Mouse (Mus musculus): ENCODE data around the gene Tcte2. TPM values are rescaled to one million over a fixed set of nuclear protein-coding genes. Genes with fewer than 3 reads are reported as not detected.

The Tcte2 gene
- total and polyA plus RNA-seq, 3 experiments = 0.17 TPM; not detected in 2

GRCm38 (mm10) chr17:13735803-13736282 is 25.8 kb downstream of the Tcte2 start:
- TF ChIP-seq MAZ (IDR thresholded peaks at IDR 0.05; ENCODE audit: low read depth, low read length) (no peak), RCOR1 (conservative IDR thresholded peaks at IDR 0.05; ENCODE audit: low read depth, low read length) (no peak), MXI1 (IDR thresholded peaks at IDR 0.05; ENCODE audit: low read depth, low read length) (no peak), USF2 (conservative IDR thresholded peaks at IDR 0.05; ENCODE audit: low read depth, low read length) (no peak), PAX5 (IDR thresholded peaks at IDR 0.05; ENCODE audit: low read length) (no peak), TCF12 (IDR thresholded peaks at IDR 0.05; ENCODE audit: low read depth, low read length) (no peak), IRF4 (IDR thresholded peaks at IDR 0.05; ENCODE audit: low read depth, low read length) (no peak), CHD2 (IDR thresholded peaks at IDR 0.05; ENCODE audit: low read length) (no peak), MYC (IDR thresholded peaks at IDR 0.05; ENCODE audit: low read depth, low read length) (no peak), ZKSCAN1 (IDR thresholded peaks at IDR 0.05; ENCODE audit: borderline replicate concordance, low read depth, low read length) (no peak)
- H3K9me3 ChIP-seq (replicated peaks; ENCODE audit: low read length) = no peaks in the 10 kb centered on the region
- H3K27me3 ChIP-seq (replicated peaks) = no peaks in the 10 kb centered on the region
- no peak for DNase-seq (ENCODE audit: extremely low read depth)
- in situ Hi-C loops (cut with MboI; ENCODE audit: low pct_ligation_motif_present, low pct_unique_long_range_greater_than_20kb, low sequenced_read_pairs) (no loop called here), dilution Hi-C loops (cut with MboI; ENCODE audit: extremely low pct_ligation_motif_present, extremely low pct_unique_long_range_greater_than_20kb, low sequenced_read_pairs) (no loop called here)
- no peak overlapping the region for H3K4me3 ChIP-seq (replicated peaks in 1 of 3; ENCODE audit: low read depth in 2 of 3, low read length in 2 of 3, poor library complexity in 1 of 3)
- H3K9ac ChIP-seq (ENCODE audit: insufficient read depth, low read depth) = no peak overlapping the region
- peaks cover 0 to 34% of the 10 kb centered on the region in 2 experiments; a peak in 3 of 4 replicates for H3K4me1 ChIP-seq (ENCODE audit: control insufficient read depth in 1 of 2, insufficient read depth in 2 of 2)
- H3K79me2 ChIP-seq (replicated peaks; ENCODE audit: control insufficient read depth, extremely low read depth, insufficient read depth, poor library complexity, severe bottlenecking) = no peaks in the 10 kb centered on the region
- H3K4me2 ChIP-seq (ENCODE audit: insufficient read depth, low read depth, poor library complexity, severe bottlenecking) = no peak overlapping the region
- H3K27ac ChIP-seq (ENCODE audit: insufficient read depth, low read depth) = no peak overlapping the region
- no peaks in the 10 kb centered on the region for H3K36me3 ChIP-seq (replicated peaks in 1 of 2; ENCODE audit: control insufficient read depth in 1 of 2, insufficient read depth in 1 of 2, low read length in 1 of 2)

- no peak overlapping the region for H3K4me2 ChIP-seq (ENCODE audit: insufficient read depth, low read depth, poor library complexity, severe bottlenecking)
- H3K27me3 ChIP-seq (replicated peaks) = no peaks in the 10 kb centered on the region
- no peak overlapping the region for H3K4me3 ChIP-seq (replicated peaks in 1 of 3; ENCODE audit: low read depth in 2 of 3, low read length in 2 of 3, poor library complexity in 1 of 3)
- no peaks in the 10 kb centered on the region for H3K79me2 ChIP-seq (replicated peaks; ENCODE audit: control insufficient read depth, extremely low read depth, insufficient read depth, poor library complexity, severe bottlenecking)
- dilution Hi-C loops (cut with MboI; ENCODE audit: extremely low pct_ligation_motif_present, extremely low pct_unique_long_range_greater_than_20kb, low sequenced_read_pairs) = no loop called here
- H3K36me3 ChIP-seq (replicated peaks in 1 of 2; ENCODE audit: control insufficient read depth in 1 of 2, insufficient read depth in 1 of 2, low read length in 1 of 2) = no peaks in the 10 kb centered on the region
- H3K27ac ChIP-seq (ENCODE audit: insufficient read depth, low read depth) = no peak overlapping the region
- no peak for DNase-seq (ENCODE audit: extremely low read depth)
- peaks cover 0 to 30% of the 10 kb centered on the region in 2 experiments; a peak in 3 of 4 replicates for H3K4me1 ChIP-seq (ENCODE audit: control insufficient read depth in 1 of 2, insufficient read depth in 2 of 2)
- H3K9me3 ChIP-seq (replicated peaks; ENCODE audit: low read length) = no peaks in the 10 kb centered on the region
- no peak for TF ChIP-seq RAD21 (IDR thresholded peaks at IDR 0.05; ENCODE audit: low read depth, low read length)
- no peak for TF ChIP-seq CTCF (conservative IDR thresholded peaks at IDR 0.05 in 1 of 2, IDR thresholded peaks at IDR 0.05 in 1 of 2; ENCODE audit: low read depth in 2 of 2, low read length in 2 of 2)
- no peak for TF ChIP-seq ZNF384 (IDR thresholded peaks at IDR 0.05; ENCODE audit: low read depth, low read length)
- H3K9ac ChIP-seq (ENCODE audit: insufficient read depth, low read depth) = no peak overlapping the region
- in situ Hi-C loops (cut with MboI; ENCODE audit: low pct_ligation_motif_present, low pct_unique_long_range_greater_than_20kb, low sequenced_read_pairs) = no loop called here
Observed at GRCm38 (mm10) chr17:13735057-13735456, 26.6 kb downstream of the Tcte2 start.

- Histone ChIP-seq H3K4me3 (replicated peaks in 1 of 3; ENCODE audit: low read depth in 2 of 3, low read length in 2 of 3, poor library complexity in 1 of 3) (no peak overlapping the region), H3K9me3 (replicated peaks; ENCODE audit: low read length) (no peaks in the 10 kb centered on the region), H3K27me3 (replicated peaks) (no peaks in the 10 kb centered on the region), H3K9ac (ENCODE audit: insufficient read depth, low read depth) (no peak overlapping the region), H3K79me2 (replicated peaks; ENCODE audit: control insufficient read depth, extremely low read depth, insufficient read depth, poor library complexity, severe bottlenecking) (no peaks in the 10 kb centered on the region), H3K27ac (ENCODE audit: insufficient read depth, low read depth) (no peak overlapping the region), H3K36me3 (replicated peaks in 1 of 2; ENCODE audit: control insufficient read depth in 1 of 2, insufficient read depth in 1 of 2, low read length in 1 of 2) (no peaks in the 10 kb centered on the region), H3K4me1 (ENCODE audit: control insufficient read depth in 1 of 2, insufficient read depth in 2 of 2) (peaks cover 0 to 26% of the 10 kb centered on the region in 2 experiments; a peak in 3 of 4 replicates), H3K4me2 (ENCODE audit: insufficient read depth, low read depth, poor library complexity, severe bottlenecking) (no peak overlapping the region)
- in situ Hi-C loops (cut with MboI; ENCODE audit: low pct_ligation_motif_present, low pct_unique_long_range_greater_than_20kb, low sequenced_read_pairs) = no loop called here
- dilution Hi-C loops (cut with MboI; ENCODE audit: extremely low pct_ligation_motif_present, extremely low pct_unique_long_range_greater_than_20kb, low sequenced_read_pairs) = no loop called here
- no peak for DNase-seq (ENCODE audit: extremely low read depth)
- no peak for TF ChIP-seq JUND (conservative IDR thresholded peaks at IDR 0.05; ENCODE audit: low read depth, low read length)
- no peak for TF ChIP-seq ZMIZ1 (IDR thresholded peaks at IDR 0.05; ENCODE audit: low read depth, low read length)
- TF ChIP-seq JUN (IDR thresholded peaks at IDR 0.05; ENCODE audit: insufficient read depth, low read depth, low read length) = no peak
- TF ChIP-seq ZC3H11A (IDR thresholded peaks at IDR 0.05; ENCODE audit: low read depth, low read length) = no peak
- no peak for TF ChIP-seq RAD21 (IDR thresholded peaks at IDR 0.05; ENCODE audit: low read depth, low read length)
- TF ChIP-seq SIN3A (IDR thresholded peaks at IDR 0.05; ENCODE audit: low read length) = no peak
- TF ChIP-seq E2F4 (IDR thresholded peaks at IDR 0.05; ENCODE audit: insufficient replicate concordance, low read depth, low read length) = no peak
- no peak for TF ChIP-seq BHLHE40 (IDR thresholded peaks at IDR 0.05; ENCODE audit: low read depth, low read length)
- no peak for TF ChIP-seq ZKSCAN1 (IDR thresholded peaks at IDR 0.05; ENCODE audit: borderline replicate concordance, low read depth, low read length)
- no peak for TF ChIP-seq TBP (conservative IDR thresholded peaks at IDR 0.05; ENCODE audit: low read depth, low read length)
- TF ChIP-seq ELF1 (IDR thresholded peaks at IDR 0.05; ENCODE audit: low read depth, low read length) = no peak
- TF ChIP-seq MAZ (IDR thresholded peaks at IDR 0.05; ENCODE audit: low read depth, low read length) = no peak
- TF ChIP-seq HCFC1 (IDR thresholded peaks at IDR 0.05; ENCODE audit: low read depth, low read length) = no peak
- TF ChIP-seq EP300 (IDR thresholded peaks at IDR 0.05; ENCODE audit: low read length) = no peak
- TF ChIP-seq MAX (IDR thresholded peaks at IDR 0.05; ENCODE audit: low read length) = no peak
- TF ChIP-seq IRF4 (IDR thresholded peaks at IDR 0.05; ENCODE audit: low read depth, low read length) = no peak
- TF ChIP-seq GABPA (IDR thresholded peaks at IDR 0.05; ENCODE audit: insufficient replicate concordance, low read depth, low read length) = no peak
- TF ChIP-seq PAX5 (IDR thresholded peaks at IDR 0.05; ENCODE audit: low read length) = no peak
- no peak for TF ChIP-seq RCOR1 (conservative IDR thresholded peaks at IDR 0.05; ENCODE audit: low read depth, low read length)
Observed at GRCm38 (mm10) chr17:13733971-13734370, 27.7 kb downstream of the Tcte2 start.

Measured in CH12.LX (cell line).